Mouse (Mus musculus) limb, embryonic 12.5 days (tissue): ENCODE data around the gene Acacb. TPM values are rescaled to one million over a fixed set of nuclear protein-coding genes. Genes with fewer than 3 reads are reported as not detected.
A peak's percentile ranks its signal among the peaks of the same experiment; 100 is the strongest.

ENCODE experiments used
- ATAC-seq: fragments of 200-750 bp; cut with Nextera tagmentation; 2 replicates; pipeline ENCODE4 v1.8.0; 2017; ENCODE audit warnings: low read depth, moderate TSS enrichment; ENCODE audit not compliant: insufficient number of reproducible peaks, insufficient read depth, low FRiP score, low TSS enrichment
- H3K27ac ChIP-seq: fragments of 300-500 bp; sonication (generic); 2 replicates; pipeline ENCODE4 v1.5.1; 2016; ENCODE audit warnings: mild to moderate bottlenecking, moderate library complexity
- H3K27me3 ChIP-seq: fragments of 300-500 bp; sonication (generic); 2 replicates; pipeline ENCODE4 v1.6.1; 2016; ENCODE audit warnings: mild to moderate bottlenecking, moderate library complexity
- H3K36me3 ChIP-seq: fragments of 300-500 bp; sonication (generic); 2 replicates; pipeline ENCODE4 v1.6.1; 2016; ENCODE audit warnings: mild to moderate bottlenecking, moderate library complexity
- H3K4me1 ChIP-seq: fragments of 300-500 bp; sonication (generic); replicated peaks from 2 replicates; pipeline ENCODE4 v1.6.1; 2016
- H3K4me2 ChIP-seq: fragments of 300-500 bp; sonication (generic); 2 replicates; pipeline ENCODE4 v1.6.1; 2016; ENCODE audit warnings: mild to moderate bottlenecking, moderate library complexity
- H3K4me3 ChIP-seq: fragments of 300-500 bp; sonication (generic); replicated peaks from 2 replicates; pipeline ENCODE4 v1.5.1; 2016; ENCODE audit warnings: mild to moderate bottlenecking
- H3K9ac ChIP-seq: fragments of 300-500 bp; sonication (generic); replicated peaks from 2 replicates; pipeline ENCODE4 v1.6.1; 2016; ENCODE audit warnings: mild to moderate bottlenecking, moderate library complexity
- H3K9me3 ChIP-seq: fragments of 300-500 bp; sonication (generic); 2 replicates; pipeline ENCODE4 v1.6.1; 2016; ENCODE audit warnings: mild to moderate bottlenecking, moderate library complexity
- WGBS: fragments of 180-500 bp; shearing (Covaris S2); methylation state at CpG from one replicate; pipeline ENCODE4 v1.1.7; 2016; 5-methylcytosine and 5-hydroxymethylcytosine counted together
- polyA plus RNA-seq: library from polyadenylated mRNA; unstranded; fragments of >200 nt; fragmentation: Nextera tagmentation; extraction: Ambion mirVana; gene quantifications from 2 replicates; pipeline ENCODE4 v1.2.1, GENCODE M21; 2016

The Acacb gene
- polyA plus RNA-seq, 1 experiment from 2014 or later, result 4.7 TPM

GRCm38 (mm10) chr5:114273693-114274402, 127.5 kb downstream of the Acacb start, which contains the start of gene Foxn4:
Gene Foxn4 (minus strand): TSS chr5:114273807.
- peak within 1 kb of the TSS; percentile 48 for H3K4me3 ChIP-seq
- peaks cover 97% of the 10 kb centered on the region for H3K27me3 ChIP-seq
- peak within 1 kb of the TSS; percentile 87 for H3K4me2 ChIP-seq
- no peak within 1 kb of the TSS for H3K27ac ChIP-seq
- 0 out of 2 replicates have a peak, but pooled peaks have one; percentile 37 for ATAC-seq
- under 1% methylated on average over 51 of the region's 56 CpGs for WGBS
- peaks cover 30% of the 10 kb centered on the region for H3K4me1 ChIP-seq
- peak within 1 kb of the TSS; percentile 45 for H3K9ac ChIP-seq
- no peaks in the 10 kb centered on the region for H3K36me3 ChIP-seq
- H3K9me3 ChIP-seq, result no peaks in the 10 kb centered on the region

GRCm38 (mm10) chr5:114275339-114275738, 129.0 kb downstream of the Acacb start:
- WGBS, result 26% methylated on average over 8 of the region's 8 CpGs
- Histone ChIP-seq H3K4me3 (no peak overlapping the region), H3K4me2 (no peak overlapping the region), H3K27ac (no peak overlapping the region), H3K36me3 (no peaks in the 10 kb centered on the region), H3K4me1 (peaks cover 24% of the 10 kb centered on the region), H3K27me3 (peaks cover 89% of the 10 kb centered on the region), H3K9ac (no peak overlapping the region), H3K9me3 (no peaks in the 10 kb centered on the region)
- no peak for ATAC-seq

- no peaks in the 10 kb centered on the region for H3K9me3 ChIP-seq
- H3K36me3 ChIP-seq, result no peaks in the 10 kb centered on the region
- H3K4me1 ChIP-seq, result peaks cover 24% of the 10 kb centered on the region
- no peak overlapping the region for H3K9ac ChIP-seq
- H3K4me2 ChIP-seq, result no peak overlapping the region
- H3K27me3 ChIP-seq, result peaks cover 83% of the 10 kb centered on the region
- H3K27ac ChIP-seq, result no peak overlapping the region
- 42% methylated on average over 16 of the region's 16 CpGs for WGBS
- H3K4me3 ChIP-seq, result no peak overlapping the region
- no peak for ATAC-seq
Observed at GRCm38 (mm10) chr5:114275991-114276390, 129.7 kb downstream of the Acacb start.

- no peak overlapping the region for H3K4me2 ChIP-seq
- peaks cover 47% of the 10 kb centered on the region for H3K27me3 ChIP-seq
- H3K27ac ChIP-seq, result no peak overlapping the region
- peaks cover 9% of the 10 kb centered on the region for H3K4me1 ChIP-seq
- H3K4me3 ChIP-seq, result no peak overlapping the region
- no peaks in the 10 kb centered on the region for H3K36me3 ChIP-seq
- 69% methylated on average over 12 of the region's 12 CpGs for WGBS
- no peak for ATAC-seq
- H3K9ac ChIP-seq, result no peak overlapping the region
- H3K9me3 ChIP-seq, result no peaks in the 10 kb centered on the region
Observed at GRCm38 (mm10) chr5:114279382-114280143, 133.2 kb downstream of the Acacb start.

GRCm38 (mm10) chr5:114282346-114282745, 136.0 kb downstream of the Acacb start:
- Histone ChIP-seq H3K27me3 (peaks cover 22% of the 10 kb centered on the region), H3K36me3 (no peaks in the 10 kb centered on the region)
- WGBS, result 39% methylated on average over 6 of the region's 6 CpGs

GRCm38 (mm10) chr5:114284604-114285397, 138.5 kb downstream of the Acacb start:
- H3K9me3 ChIP-seq, result no peaks in the 10 kb centered on the region
- ATAC-seq, result no peak
- peaks cover 19% of the 10 kb centered on the region; the same call in 1 of the 2 replicates for H3K27me3 ChIP-seq
- H3K4me2 ChIP-seq, result no peak overlapping the region
- 27% methylated on average over 13 of the region's 13 CpGs for WGBS
- no peak overlapping the region for H3K9ac ChIP-seq
- no peaks in the 10 kb centered on the region for H3K36me3 ChIP-seq
- H3K27ac ChIP-seq, result no peak overlapping the region
- no peak overlapping the region for H3K4me3 ChIP-seq
- H3K4me1 ChIP-seq, result peaks cover 13% of the 10 kb centered on the region

More at GRCm38 (mm10) chr5:114282346-114282745, 136.0 kb downstream of the Acacb start:
- H3K9me3 ChIP-seq, result no peaks in the 10 kb centered on the region
- no peak overlapping the region for H3K27ac ChIP-seq
- no peak for ATAC-seq
- H3K9ac ChIP-seq, result no peak overlapping the region
- peaks cover 8% of the 10 kb centered on the region for H3K4me1 ChIP-seq
- no peak overlapping the region for H3K4me3 ChIP-seq
- H3K4me2 ChIP-seq, result no peak overlapping the region

GRCm38 (mm10) chr5:114285398-114285700, 139.0 kb downstream of the Acacb start:
- no peak for ATAC-seq
- H3K4me2 ChIP-seq, result no peak overlapping the region
- peaks cover 18% of the 10 kb centered on the region for H3K4me1 ChIP-seq
- no peak overlapping the region for H3K9ac ChIP-seq
- WGBS, result 58% methylated on average over 3 of the region's 3 CpGs
- H3K27ac ChIP-seq, result no peak overlapping the region
- peaks cover 17% of the 10 kb centered on the region for H3K27me3 ChIP-seq
- no peaks in the 10 kb centered on the region for H3K9me3 ChIP-seq
- no peaks in the 10 kb centered on the region for H3K36me3 ChIP-seq
- no peak overlapping the region for H3K4me3 ChIP-seq

GRCm38 (mm10) chr5:114286102-114286501, 139.8 kb downstream of the Acacb start:
- Histone ChIP-seq H3K9me3 (no peaks in the 10 kb centered on the region), H3K27ac (no peak overlapping the region), H3K9ac (no peak overlapping the region), H3K4me1 (peaks cover 20% of the 10 kb centered on the region), H3K36me3 (no peaks in the 10 kb centered on the region), H3K27me3 (peaks cover 17% of the 10 kb centered on the region), H3K4me2 (no peak overlapping the region), H3K4me3 (no peak overlapping the region)
- ATAC-seq, result no peak
- WGBS, result 75% methylated on average over 4 of the region's 4 CpGs

GRCm38 (mm10) chr5:114286872-114287571, 140.7 kb downstream of the Acacb start:
- Histone ChIP-seq H3K4me3 (no peak overlapping the region), H3K4me1 (peaks cover 23% of the 10 kb centered on the region), H3K36me3 (no peaks in the 10 kb centered on the region), H3K9ac (no peak overlapping the region), H3K27me3 (peaks cover 17% of the 10 kb centered on the region), H3K9me3 (no peaks in the 10 kb centered on the region), H3K27ac (no peak overlapping the region), H3K4me2 (no peak overlapping the region)
- 82% methylated on average over 16 of the region's 16 CpGs for WGBS
- ATAC-seq, result no peak

- WGBS, result 84% methylated on average over 5 of the region's 5 CpGs
- Histone ChIP-seq H3K36me3 (no peaks in the 10 kb centered on the region), H3K4me2 (no peak overlapping the region), H3K27me3 (peaks cover 17% of the 10 kb centered on the region), H3K27ac (no peak overlapping the region), H3K9ac (no peak overlapping the region), H3K4me3 (no peak overlapping the region), H3K9me3 (no peaks in the 10 kb centered on the region), H3K4me1 (peaks cover 23% of the 10 kb centered on the region)
- no peak for ATAC-seq
Observed at GRCm38 (mm10) chr5:114288396-114288795, 142.1 kb downstream of the Acacb start.
